Mouse (Mus musculus): Measurements from ENCODE around the gene Clgn. TPM values are rescaled to one million over a fixed set of nuclear protein-coding genes. Genes with fewer than 3 reads are reported as not detected.

The Clgn gene
- polyA plus RNA-seq, 1 experiment from 2014 or later, result 0.62 TPM

DNA sequence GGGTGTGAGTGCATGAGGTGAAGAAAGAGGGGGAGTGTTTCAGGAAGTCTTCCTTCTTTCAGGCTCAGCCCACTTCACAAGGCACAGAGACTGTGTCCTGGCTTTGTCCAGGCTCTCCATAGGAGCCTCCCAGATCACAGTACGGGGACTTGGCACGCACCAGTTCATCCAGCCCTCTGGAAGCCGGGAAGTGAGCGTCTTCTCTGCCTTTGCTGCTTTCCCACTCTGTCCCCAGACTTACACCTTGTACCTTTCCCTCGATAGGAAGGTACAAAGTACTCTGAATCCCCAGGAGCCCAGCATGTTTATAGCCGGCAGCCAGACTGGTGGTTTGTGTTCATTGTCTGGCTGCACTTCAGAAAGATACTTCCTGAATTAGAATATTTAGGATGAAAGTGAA, 67.5 kb downstream of the Clgn start:
- ATAC-seq (replicated peaks; ENCODE audit: low FRiP score) (no peak), DNase-seq (ENCODE audit: low spot score) (no peak)
- 73% methylated on average over 6 of the region's 6 CpGs for WGBS
- Histone ChIP-seq H3K36me3 (ENCODE audit: control insufficient read depth, insufficient read depth, low read length) (no peaks in the 10 kb centered on the region), H3K27ac (ENCODE audit: low read depth, low read length) (no peak overlapping the region), H3K9me3 (ENCODE audit: control insufficient read depth, low read length) (no peaks in the 10 kb centered on the region), H3K4me2 (no peak overlapping the region), H3K27me3 (replicated peaks; ENCODE audit: control insufficient read depth, insufficient read depth, low read length) (no peaks in the 10 kb centered on the region), H3K9ac (ENCODE audit: low read depth, low read length) (no peak overlapping the region), H3K4me3 (ENCODE audit: low read depth, low read length) (no peak overlapping the region), H3K4me1 (replicated peaks; ENCODE audit: control insufficient read depth, insufficient read depth, low read length) (no peaks in the 10 kb centered on the region)

DNA sequence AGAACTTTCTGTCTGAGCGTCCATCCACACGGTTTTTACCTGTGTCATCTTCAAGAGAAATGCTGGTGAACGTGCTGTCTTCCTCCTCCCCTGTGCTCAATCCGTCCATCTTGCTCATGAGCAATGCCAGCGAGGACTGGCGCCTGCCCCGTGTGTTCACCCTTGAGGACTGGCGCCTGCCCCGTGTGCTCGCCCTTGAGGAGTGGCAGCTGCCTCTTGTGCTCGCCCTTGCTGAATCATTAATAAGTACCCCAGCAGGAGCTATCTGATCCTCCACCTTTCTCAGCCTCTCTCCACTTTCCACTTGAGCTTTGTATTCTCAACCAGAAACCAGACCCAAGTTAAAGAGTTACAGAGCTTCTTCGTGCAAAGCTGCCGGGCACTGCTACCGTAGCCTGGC, 68.6 kb downstream of the Clgn start, which contains the start of gene Scoc:
Scoc (minus strand) TSS at position 170 of the 400 bp plus-strand sequence.
- no peak within 1 kb of the TSS for H3K4me3 ChIP-seq (ENCODE audit: low read depth, low read length)
- no peaks in the 10 kb centered on the region for H3K9me3 ChIP-seq (ENCODE audit: control insufficient read depth, low read length)
- no peak within 1 kb of the TSS for H3K9ac ChIP-seq (ENCODE audit: low read depth, low read length)
- no peak for DNase-seq (ENCODE audit: low spot score)
- no peak within 1 kb of the TSS for H3K27ac ChIP-seq (ENCODE audit: low read depth, low read length)
- H3K27me3 ChIP-seq (replicated peaks; ENCODE audit: control insufficient read depth, insufficient read depth, low read length), result no peaks in the 10 kb centered on the region
- WGBS, result 78% methylated on average over 14 of the region's 14 CpGs
- ATAC-seq (replicated peaks; ENCODE audit: low FRiP score), result no peak
- no peaks in the 10 kb centered on the region for H3K4me1 ChIP-seq (replicated peaks; ENCODE audit: control insufficient read depth, insufficient read depth, low read length)
- H3K4me2 ChIP-seq, result no peak within 1 kb of the TSS
- H3K36me3 ChIP-seq (ENCODE audit: control insufficient read depth, insufficient read depth, low read length), result no peaks in the 10 kb centered on the region

DNA sequence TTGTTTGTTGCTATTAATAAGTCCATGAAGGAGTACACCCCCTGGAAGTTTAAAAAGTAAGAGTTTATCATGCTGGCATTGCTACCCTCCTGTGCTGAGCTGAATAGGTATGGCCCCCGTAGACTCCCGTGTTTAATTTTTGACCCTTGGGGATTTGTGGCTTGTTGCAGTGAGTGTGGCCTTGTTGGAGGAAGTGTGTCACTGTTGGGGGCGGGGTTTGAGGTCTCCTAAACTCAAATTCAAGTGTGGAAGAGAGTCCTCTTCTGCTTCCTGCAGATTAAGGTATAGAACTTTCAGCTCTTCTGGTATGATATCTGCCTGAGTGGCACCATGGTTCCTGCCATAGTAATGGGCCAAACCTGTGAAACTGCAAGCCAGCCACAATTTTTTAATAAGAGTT, 69.9 kb downstream of the Clgn start:
- no peak for DNase-seq (ENCODE audit: low spot score)
- H3K36me3 ChIP-seq (ENCODE audit: control insufficient read depth, insufficient read depth, low read length), result no peaks in the 10 kb centered on the region
- no peaks in the 10 kb centered on the region for H3K4me1 ChIP-seq (replicated peaks; ENCODE audit: control insufficient read depth, insufficient read depth, low read length)
- H3K4me3 ChIP-seq (ENCODE audit: low read depth, low read length), result no peak overlapping the region
- H3K27ac ChIP-seq (ENCODE audit: low read depth, low read length), result no peak overlapping the region
- no peak overlapping the region for H3K9ac ChIP-seq (ENCODE audit: low read depth, low read length)
- no peaks in the 10 kb centered on the region for H3K27me3 ChIP-seq (replicated peaks; ENCODE audit: control insufficient read depth, insufficient read depth, low read length)
- no peak overlapping the region for H3K4me2 ChIP-seq
- no peak for ATAC-seq (replicated peaks; ENCODE audit: low FRiP score)
- 52% methylated on average over 3 of the region's 3 CpGs for WGBS
- H3K9me3 ChIP-seq (ENCODE audit: control insufficient read depth, low read length), result no peaks in the 10 kb centered on the region

Other genes starting within 250 kb of the Clgn start
- 0.86 and 1.3 TPM in 2 replicates for gene Tbc1d9, start 224.5 kb upstream of the Clgn start, polyA plus RNA-seq (2014; fragmentation: Nextera tagmentation; extraction: Ambion mirVana)
- gene Gm10645, start 223.7 kb upstream of the Clgn start, polyA plus RNA-seq (2014; fragmentation: Nextera tagmentation; extraction: Ambion mirVana), result 0.38 and 0.86 TPM in 2 replicates
- not detected in 2 replicates for gene Ucp1, start 99.5 kb upstream of the Clgn start, polyA plus RNA-seq (2014; fragmentation: Nextera tagmentation; extraction: Ambion mirVana)
- 15.0 and 18.1 TPM in 2 replicates for gene Elmod2, start 57.4 kb upstream of the Clgn start, polyA plus RNA-seq (2014; fragmentation: Nextera tagmentation; extraction: Ambion mirVana)
- gene Mgat4d, start 41.4 kb upstream of the Clgn start, polyA plus RNA-seq (2014; fragmentation: Nextera tagmentation; extraction: Ambion mirVana), result not detected in 2 replicates
- 83.3 and 91.0 TPM in 2 replicates for gene Scoc, start 68.5 kb downstream of the Clgn start, polyA plus RNA-seq (2014; fragmentation: Nextera tagmentation; extraction: Ambion mirVana)
- not detected in 2 replicates for gene Olfr370, start 145.9 kb downstream of the Clgn start, polyA plus RNA-seq (2014; fragmentation: Nextera tagmentation; extraction: Ambion mirVana)
- 321 and 354 TPM in 2 replicates for gene Ndufb7, start 176.8 kb downstream of the Clgn start, polyA plus RNA-seq (2014; fragmentation: Nextera tagmentation; extraction: Ambion mirVana)
- gene Tecr, start 218.1 kb downstream of the Clgn start, polyA plus RNA-seq (2014; fragmentation: Nextera tagmentation; extraction: Ambion mirVana), result 468 and 475 TPM in 2 replicates
- gene Dnajb1, start 218.3 kb downstream of the Clgn start, polyA plus RNA-seq (2014; fragmentation: Nextera tagmentation; extraction: Ambion mirVana), result 75.9 and 77.1 TPM in 2 replicates